Mouse (Mus musculus) Muller cell, postnatal 12 days (primary cell): Measurements from ENCODE around the gene Btn2a2.
A peak's percentile ranks its signal among the peaks of the same experiment; 100 is the strongest.

Experiments
- DNase-seq: peaks from one replicate; pipeline ENCODE4 v3.0.0-alpha.2; 2015; ENCODE audit errors: inconsistent ontology term

Gene Btn2a2

GRCm38 (mm10) chr13:23497656-23498321, 9.1 kb upstream of the Btn2a2 start:
- peak; percentile 55 for DNase-seq

DNA sequence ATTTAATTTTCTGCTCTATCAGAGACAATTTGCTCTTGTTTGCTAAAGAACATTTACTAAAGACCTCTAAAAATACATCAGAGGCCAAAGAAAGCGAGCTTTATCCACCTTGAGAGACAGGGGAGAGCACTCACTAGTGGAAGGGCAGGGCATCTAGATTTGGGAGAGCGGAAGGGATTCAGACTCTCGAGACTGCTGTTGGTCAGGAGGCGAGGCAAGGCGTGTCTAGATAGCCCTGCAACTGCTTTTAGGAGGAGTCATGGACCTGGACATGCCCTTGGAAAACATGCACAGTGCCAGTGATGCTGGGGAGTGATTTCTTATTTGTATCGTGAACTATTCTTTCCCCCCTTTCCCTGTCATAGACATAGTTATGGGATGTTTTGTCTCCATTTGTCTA, 6.9 kb upstream of the Btn2a2 start:
- DNase-seq, result no peak

GRCm38 (mm10) chr13:23491990-23492389, 3.3 kb upstream of the Btn2a2 start:
- DNase-seq, result no peak

- no peak for DNase-seq
Measured at GRCm38 (mm10) chr13:23491263-23491662, 2.6 kb upstream of the Btn2a2 start.

GRCm38 (mm10) chr13:23490863-23491262, 2.2 kb upstream of the Btn2a2 start:
- DNase-seq, result no peak

- DNase-seq, result no peak
Measured at GRCm38 (mm10) chr13:23485271-23485670, 3.4 kb downstream of the Btn2a2 start.

- no peak for DNase-seq
Measured at GRCm38 (mm10) chr13:23483153-23483552, 5.5 kb downstream of the Btn2a2 start.

DNA sequence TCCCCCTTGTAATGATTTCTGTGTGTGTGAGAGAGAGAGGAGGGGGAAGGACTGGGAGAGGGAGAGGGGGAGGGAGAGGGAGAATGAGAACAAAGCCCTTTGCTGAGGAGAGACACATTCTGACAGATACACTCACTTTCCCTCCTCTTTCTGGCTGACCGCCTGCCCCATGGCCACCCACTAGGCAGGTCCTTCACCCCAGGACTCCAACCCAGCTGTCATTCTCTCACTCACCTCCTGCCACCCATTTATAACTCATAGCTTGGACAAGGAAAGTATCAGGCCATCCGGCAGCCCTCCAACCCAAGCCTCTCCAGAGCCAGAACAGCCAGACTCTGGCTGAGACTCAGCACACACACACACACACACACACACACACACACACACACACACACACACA, 13.0 kb downstream of the Btn2a2 start:
- peak; percentile 85 for DNase-seq

GRCm38 (mm10) chr13:23466911-23467310, 21.7 kb downstream of the Btn2a2 start:
- peak; percentile 69 for DNase-seq

- DNase-seq, result peak; percentile 15
Measured at GRCm38 (mm10) chr13:23466306-23466705, 22.4 kb downstream of the Btn2a2 start.

DNA sequence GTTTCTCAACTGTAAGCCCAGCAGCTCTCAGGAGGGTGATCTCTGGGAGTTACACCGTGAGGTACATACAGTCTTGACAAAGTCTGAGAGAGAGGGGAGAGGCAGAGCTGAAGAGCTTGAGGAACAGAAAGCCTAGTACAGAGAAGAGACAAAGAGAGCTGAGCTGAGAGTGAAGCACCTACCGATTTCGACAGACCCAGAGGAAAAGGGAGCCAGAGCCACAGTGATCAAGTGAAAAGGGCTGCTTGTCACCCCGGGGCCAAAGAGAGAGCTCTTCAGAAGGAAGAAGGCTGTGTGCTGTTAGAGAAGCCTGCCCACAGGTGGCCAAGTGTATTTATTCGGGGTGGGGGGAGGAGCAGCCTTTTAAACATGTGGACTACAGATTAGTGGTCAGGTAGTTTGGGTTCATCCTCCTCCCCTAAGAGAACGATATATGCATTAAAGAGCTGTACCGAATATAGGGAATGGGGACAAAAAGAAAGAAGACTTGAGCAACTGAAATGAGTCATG, 23.0 kb downstream of the Btn2a2 start, which contains the start of gene Btn1a1:
TSS of gene Btn1a1 (minus strand) at position 302 of the 510 bp plus-strand sequence.
- DNase-seq, result peak; percentile 25

DNA sequence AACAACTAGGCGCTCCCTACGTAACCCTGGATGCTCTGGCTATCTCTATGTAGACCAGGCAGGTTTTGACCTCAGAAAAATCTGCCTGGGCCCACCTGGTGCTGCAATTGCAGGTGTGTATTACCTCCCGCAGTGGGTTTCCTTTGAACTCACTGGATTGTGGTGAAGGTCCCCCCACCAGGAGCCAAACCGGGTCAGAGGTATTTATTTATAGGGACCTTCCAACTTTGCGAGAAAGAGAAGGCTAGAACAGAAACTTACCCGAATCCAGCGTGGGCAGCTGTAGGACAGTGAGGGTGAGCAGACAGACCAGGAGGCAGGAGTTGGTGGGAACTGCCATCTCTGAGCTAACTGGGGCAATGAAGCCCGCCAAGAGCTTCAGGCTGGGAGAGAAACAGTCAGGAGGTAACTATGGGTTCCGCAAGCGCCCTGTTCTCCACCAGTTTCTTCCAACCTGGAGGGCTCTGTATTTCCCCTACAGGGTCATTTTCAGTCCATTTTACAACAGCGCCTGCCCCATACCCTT, 23.8 kb downstream of the Btn2a2 start:
- DNase-seq, result peak; percentile 17

- DNase-seq, result peak; percentile 46
Measured at GRCm38 (mm10) chr13:23464224-23464637, 24.4 kb downstream of the Btn2a2 start.

DNA sequence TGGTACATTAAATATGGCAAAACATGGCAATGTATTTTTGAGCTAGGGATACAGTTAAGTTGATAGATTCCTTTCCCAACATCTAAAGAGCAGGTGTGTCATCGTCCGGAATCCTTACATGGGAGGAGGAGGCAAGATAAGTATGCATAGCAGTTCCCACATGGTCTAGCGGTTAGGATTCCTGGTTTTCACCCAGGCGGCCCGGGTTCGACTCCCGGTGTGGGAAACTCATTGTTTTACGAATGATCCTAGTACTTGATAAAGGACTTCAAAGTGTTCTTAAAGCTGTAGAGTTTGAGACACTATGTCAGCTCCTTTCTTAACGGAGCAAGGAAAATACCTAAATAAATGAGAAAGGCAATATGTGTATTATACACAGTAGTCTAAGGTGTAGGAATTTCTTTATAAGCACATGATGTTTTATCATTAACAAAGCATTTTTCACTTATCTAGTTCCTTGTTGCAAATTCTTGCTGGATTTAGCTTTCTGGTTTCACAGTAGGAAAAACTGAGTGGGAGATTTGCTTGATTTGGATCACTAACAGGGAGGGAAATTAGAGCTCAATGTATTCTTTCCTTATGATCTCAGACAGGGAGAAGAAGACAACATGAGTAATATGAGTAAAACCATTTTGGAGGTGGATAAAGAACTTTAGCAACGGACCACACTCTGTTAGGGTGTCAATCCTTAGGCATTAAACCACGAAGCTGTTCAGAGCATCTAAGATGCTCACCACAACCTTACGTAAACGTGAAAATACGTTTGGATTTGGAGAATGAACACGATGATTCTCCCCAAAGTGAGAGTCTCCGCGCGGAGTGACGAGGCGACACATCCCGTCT, 25.1 kb downstream of the Btn2a2 start:
- peak; percentile 88 for DNase-seq

DNA sequence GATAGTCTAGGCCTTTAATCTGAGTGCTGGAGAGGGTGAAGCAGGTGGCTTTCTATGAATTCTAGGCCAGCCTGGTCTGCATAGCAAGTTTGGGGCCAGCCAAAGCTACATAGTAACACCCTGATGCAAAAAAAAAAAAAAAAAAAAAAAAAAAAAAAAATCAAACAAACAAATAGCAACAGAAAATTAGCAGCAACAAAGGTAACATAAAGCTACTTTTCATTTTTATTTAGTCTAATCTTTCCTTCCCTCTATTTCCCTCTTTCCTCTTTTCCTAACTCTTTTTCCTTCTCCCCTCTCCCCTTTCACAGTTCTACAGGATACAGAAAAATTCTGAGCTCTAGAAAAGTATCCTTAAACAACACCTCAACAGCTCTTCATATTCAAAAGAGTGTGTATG, 26.0 kb downstream of the Btn2a2 start:
- no peak for DNase-seq

GRCm38 (mm10) chr13:23462063-23462462, 26.6 kb downstream of the Btn2a2 start:
- DNase-seq, result no peak

DNA sequence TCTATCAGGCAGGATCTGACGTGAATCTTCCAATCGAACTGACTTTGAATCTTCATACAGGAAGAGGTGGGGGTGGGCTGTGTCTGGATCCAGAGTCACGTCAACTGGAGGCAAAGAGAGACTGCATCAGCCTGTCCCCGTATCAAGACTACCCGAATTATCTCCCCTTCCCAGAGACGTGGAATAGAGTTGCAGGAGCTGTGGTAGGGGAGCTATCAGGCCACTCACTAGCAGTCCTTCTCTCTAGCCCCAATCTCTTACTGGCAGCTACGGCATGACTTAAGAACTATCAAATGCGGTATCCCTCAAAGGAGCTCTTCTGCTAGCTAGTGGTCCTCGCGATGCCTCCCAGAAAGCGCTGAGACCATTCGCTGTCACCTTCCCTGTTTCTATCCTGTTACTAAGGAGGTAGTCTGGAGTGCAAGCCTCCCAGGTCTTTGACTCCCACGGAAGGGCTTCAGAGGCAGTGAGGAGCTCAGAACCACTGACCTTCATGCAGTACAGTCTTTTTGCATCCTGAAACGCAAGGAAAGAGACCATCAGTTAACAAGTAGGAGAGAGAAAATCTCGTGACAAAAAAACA, 29.3 kb downstream of the Btn2a2 start:
- DNase-seq, result no peak

DNA sequence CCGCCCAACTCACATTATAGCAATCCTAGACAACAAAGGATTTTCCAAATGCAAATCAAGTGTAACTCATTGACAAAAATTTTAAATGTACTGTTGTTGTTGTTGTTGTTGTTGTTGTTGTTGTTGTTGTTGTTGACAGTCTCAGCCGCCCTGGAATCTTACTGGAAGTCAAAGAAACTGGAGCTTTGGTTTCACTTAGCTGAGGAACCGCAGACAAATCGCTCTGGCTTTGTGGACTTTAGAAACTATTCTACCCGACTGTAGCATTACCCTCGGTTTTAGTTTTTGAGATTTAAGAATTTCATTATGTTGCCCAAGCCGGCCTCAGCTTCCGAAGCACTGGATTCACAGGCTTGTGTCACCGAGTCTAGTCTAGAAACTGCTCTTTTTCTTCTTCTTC, 34.7 kb downstream of the Btn2a2 start:
- DNase-seq, result no peak

- peak; percentile 91 for DNase-seq
Measured at GRCm38 (mm10) chr13:23453362-23453862, 35.2 kb downstream of the Btn2a2 start.

DNA sequence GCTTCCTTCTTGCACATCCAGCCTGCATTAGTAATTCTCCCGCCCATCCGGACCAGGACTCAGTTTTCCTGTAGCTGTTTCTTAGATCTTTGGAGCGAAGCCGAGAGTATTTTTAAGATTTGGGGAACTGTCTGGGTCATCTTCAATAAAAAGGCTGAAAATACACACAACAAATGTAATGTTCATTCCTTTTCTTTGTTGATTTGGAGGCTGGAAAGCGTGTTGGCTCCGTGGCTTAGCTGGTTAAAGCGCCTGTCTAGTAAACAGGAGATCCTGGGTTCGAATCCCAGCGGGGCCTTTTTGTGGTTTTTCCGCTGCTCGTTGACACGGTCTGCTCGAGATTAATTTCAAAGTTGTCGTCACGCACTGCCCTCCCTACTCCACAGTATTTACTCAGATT, 38.3 kb downstream of the Btn2a2 start:
- DNase-seq, result peak; percentile 82

GRCm38 (mm10) chr13:23449235-23450095, 39.2 kb downstream of the Btn2a2 start:
- DNase-seq, result peak; percentile 72
